In the genomic region with DNA sequence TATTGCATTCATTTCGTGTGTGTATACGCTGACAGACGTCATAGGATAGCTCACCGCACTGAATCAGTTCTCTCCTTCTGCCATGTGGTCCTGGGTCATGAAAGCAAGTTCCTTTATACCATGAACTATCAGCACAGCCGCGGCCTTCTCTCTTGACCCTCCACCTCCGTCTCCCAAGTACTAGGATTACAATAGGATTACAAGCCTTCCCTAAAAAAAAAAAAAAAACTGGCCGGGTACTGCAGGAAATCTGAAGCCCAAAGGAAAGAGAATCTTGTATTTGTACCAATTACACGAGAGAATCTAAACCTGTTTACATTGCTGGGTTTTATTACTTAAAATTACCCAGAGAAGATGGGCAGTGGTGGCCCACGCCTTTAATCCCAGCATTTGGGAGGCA, we compare ENCODE assay signal across 11 mouse cellular contexts. TPM values are rescaled to one million over a fixed set of nuclear protein-coding genes. Genes with fewer than 3 reads are reported as not detected.
DNase-seq lines count a peak whose midpoint lies in the region; ATAC-seq and TF ChIP-seq lines count a peak whose summit lies in the region.
"Had no signal": no experiment of that assay in that cellular context is flagged by ENCODE, and none has a peak within 500 bp of the region (broad histone marks: within the 10 kb centered on the region; RNA-seq: fewer than 3 reads in every experiment).

No protein-coding gene starts in this region.

- no peak for TF ChIP-seq POLR2A in kidney, adult 2 months (IDR thresholded peaks at IDR 0.05; ENCODE audit: low read depth, low read length)
- no peak for TF ChIP-seq POLR2A in limb, embryonic 14.5 days (IDR thresholded peaks at IDR 0.05; ENCODE audit: borderline replicate concordance, extremely low read depth, insufficient read depth, insufficient read length)
- TF ChIP-seq POLR2A in thymus, adult 2 months (IDR thresholded peaks at IDR 0.05; ENCODE audit: control insufficient read depth, extremely low read depth, insufficient read depth, low read length, poor library complexity): no peak

- H3K4me3 ChIP-seq in forebrain, embryonic 12.5 days (replicated peaks): no peak overlapping the region
- H3K4me3 ChIP-seq in forebrain, embryonic 16.5 days (replicated peaks; ENCODE audit: low read length): no peak overlapping the region
- no peak overlapping the region for H3K4me3 ChIP-seq in kidney, embryonic 14.5 days (ENCODE audit: low read length)
- no peak overlapping the region for H3K4me3 ChIP-seq in kidney, adult 2 months (ENCODE audit: insufficient read depth, low read depth, low read length)
- H3K4me3 ChIP-seq in limb, embryonic 14.5 days (replicated peaks; ENCODE audit: low read length): no peak overlapping the region
- H3K4me3 ChIP-seq in thymus, adult 2 months (ENCODE audit: control insufficient read depth, insufficient read depth, low read length): no peak overlapping the region

- H3K4me2 ChIP-seq in forebrain, embryonic 12.5 days: peak overlapping the region; percentile 60; the same call in 1 of the 2 replicates
- H3K4me2 ChIP-seq in forebrain, embryonic 16.5 days (ENCODE audit: low read length): no peak overlapping the region
- H3K4me2 ChIP-seq in kidney, embryonic 14.5 days (replicated peaks; ENCODE audit: low read depth, low read length): no peak overlapping the region
- H3K4me2 ChIP-seq in limb, embryonic 14.5 days (replicated peaks; ENCODE audit: low read depth, low read length, severe bottlenecking): no peak overlapping the region

- H3K27ac ChIP-seq in forebrain, embryonic 12.5 days: no peak overlapping the region
- no peak overlapping the region for H3K27ac ChIP-seq in forebrain, embryonic 16.5 days (ENCODE audit: low read length)
- peak overlapping the region; percentile 92 for H3K27ac ChIP-seq in kidney, embryonic 14.5 days (ENCODE audit: low read depth, low read length)
- H3K27ac ChIP-seq in kidney, adult 2 months (ENCODE audit: insufficient read depth, low read depth, low read length): no peak overlapping the region
- H3K27ac ChIP-seq in limb, embryonic 14.5 days (replicated peaks; ENCODE audit: low read depth, low read length): no peak overlapping the region
- H3K27ac ChIP-seq in thymus, adult 2 months (ENCODE audit: control insufficient read depth, insufficient read depth, low read length): no peak overlapping the region

- no peaks in the 10 kb centered on the region for H3K9me3 ChIP-seq in forebrain, embryonic 12.5 days
- no peaks in the 10 kb centered on the region for H3K9me3 ChIP-seq in forebrain, embryonic 16.5 days (ENCODE audit: control insufficient read depth, low read length)
- H3K9me3 ChIP-seq in kidney, embryonic 14.5 days (ENCODE audit: control insufficient read depth, low read length): no peaks in the 10 kb centered on the region
- no peaks in the 10 kb centered on the region for H3K9me3 ChIP-seq in limb, embryonic 14.5 days (ENCODE audit: control insufficient read depth, low read length)

- WGBS in forebrain, embryonic 12.5 days: 36% methylated on average over 10 of the region's 10 CpGs
- 47% methylated on average over 10 of the region's 10 CpGs for WGBS in forebrain, embryonic 16.5 days
- WGBS in kidney, embryonic 14.5 days: 33% methylated on average over 10 of the region's 10 CpGs
- 63% methylated on average over 10 of the region's 10 CpGs for WGBS in kidney, adult 2 months
- WGBS in limb, embryonic 14.5 days: 45% methylated on average over 10 of the region's 10 CpGs
- WGBS in thymus, adult 2 months: 90% methylated on average over 10 of the region's 10 CpGs

- no peak for ATAC-seq in forebrain, embryonic 12.5 days (ENCODE audit: low FRiP score)
- ATAC-seq in forebrain, embryonic 16.5 days: no peak
- ATAC-seq in kidney, embryonic 14.5 days (ENCODE audit: low FRiP score, low TSS enrichment): no peak
- no peak for ATAC-seq in limb, embryonic 14.5 days (ENCODE audit: low FRiP score, low read depth)
- no peak for ATAC-seq in activated CD4-positive, CD25-positive, alpha-beta regulatory T cell, adult 4 months

- no peak for TF ChIP-seq CTCF in kidney, adult 2 months (conservative IDR thresholded peaks at IDR 0.05; ENCODE audit: insufficient read depth, insufficient read length, low read depth, low read length)
- no peak for TF ChIP-seq CTCF in thymus, adult 2 months (IDR thresholded peaks at IDR 0.05; ENCODE audit: borderline replicate concordance, control insufficient read depth, extremely low read depth, insufficient read depth, low read length, poor library complexity)

- peaks cover 29% of the 10 kb centered on the region for H3K4me1 ChIP-seq in forebrain, embryonic 12.5 days
- peaks cover 18% of the 10 kb centered on the region for H3K4me1 ChIP-seq in forebrain, embryonic 16.5 days (replicated peaks; ENCODE audit: control insufficient read depth, insufficient read depth, low read length)
- peaks cover 17% of the 10 kb centered on the region for H3K4me1 ChIP-seq in kidney, embryonic 14.5 days (ENCODE audit: control insufficient read depth, insufficient read depth, low read length)
- H3K4me1 ChIP-seq in kidney, adult 2 months (ENCODE audit: control insufficient read depth, insufficient read depth, low read length): peaks cover 3% of the 10 kb centered on the region
- H3K4me1 ChIP-seq in limb, embryonic 14.5 days (ENCODE audit: control insufficient read depth, insufficient read depth, low read length): peaks cover 23% of the 10 kb centered on the region
- H3K4me1 ChIP-seq in thymus, adult 2 months (replicated peaks; ENCODE audit: control insufficient read depth, insufficient read depth, low read length): no peaks in the 10 kb centered on the region

- DNase-seq in kidney, adult 2 months: no peak
- DNase-seq in embryo, embryonic 10.5 days (ENCODE audit: low spot score): peak; percentile 47
- DNase-seq in limb, embryonic 14.5 days (ENCODE audit: low spot score): no peak
- no peak for DNase-seq in thymus, adult 2 months
- DNase-seq: adrenal gland, adult 8-10 months; kidney, adult 8-10 months; lung, postnatal 10 days had no signal

- H3K27me3 ChIP-seq in forebrain, embryonic 12.5 days: peaks cover 4% of the 10 kb centered on the region; the same call in 1 of the 2 replicates
- H3K27me3 ChIP-seq in forebrain, embryonic 16.5 days (replicated peaks; ENCODE audit: control insufficient read depth, insufficient read depth, low read length): no peaks in the 10 kb centered on the region
- no peaks in the 10 kb centered on the region for H3K27me3 ChIP-seq in kidney, embryonic 14.5 days (ENCODE audit: control insufficient read depth, insufficient read depth, low read length)
- no peaks in the 10 kb centered on the region for H3K27me3 ChIP-seq in kidney, adult 2 months (replicated peaks; ENCODE audit: control insufficient read depth, insufficient read depth, low read length)
- H3K27me3 ChIP-seq in limb, embryonic 14.5 days (ENCODE audit: control insufficient read depth, insufficient read depth, low read length): no peaks in the 10 kb centered on the region
- H3K27me3 ChIP-seq in thymus, adult 2 months (ENCODE audit: control insufficient read depth, insufficient read depth, low read length): no peaks in the 10 kb centered on the region

- no peaks in the 10 kb centered on the region; the same call in 1 of the 2 replicates for H3K36me3 ChIP-seq in forebrain, embryonic 12.5 days (replicated peaks)
- H3K36me3 ChIP-seq in forebrain, embryonic 16.5 days (ENCODE audit: control insufficient read depth, insufficient read depth): no peaks in the 10 kb centered on the region
- H3K36me3 ChIP-seq in kidney, embryonic 14.5 days (ENCODE audit: control insufficient read depth, insufficient read depth, low read length): peaks cover 4% of the 10 kb centered on the region; the same call in 1 of the 2 replicates
- no peaks in the 10 kb centered on the region for H3K36me3 ChIP-seq in kidney, adult 2 months (ENCODE audit: control insufficient read depth, insufficient read depth, low read length)
- peaks cover 6% of the 10 kb centered on the region for H3K36me3 ChIP-seq in limb, embryonic 14.5 days (ENCODE audit: control insufficient read depth, insufficient read depth, low read length)
- H3K36me3 ChIP-seq in thymus, adult 2 months (ENCODE audit: control insufficient read depth, insufficient read depth, low read length): no peaks in the 10 kb centered on the region

- no peak overlapping the region for H3K9ac ChIP-seq in forebrain, embryonic 12.5 days
- no peak overlapping the region for H3K9ac ChIP-seq in forebrain, embryonic 16.5 days (replicated peaks; ENCODE audit: low read depth, low read length)
- H3K9ac ChIP-seq in kidney, embryonic 14.5 days (ENCODE audit: low read depth, low read length): no peak overlapping the region
- peak overlapping the region; percentile 81; the same call in 1 of the 2 replicates for H3K9ac ChIP-seq in limb, embryonic 14.5 days (ENCODE audit: low read depth, low read length, severe bottlenecking)

RNA-seq across cellular contexts. Expression of gene Slf2, which starts 1.3 kb away (rescaled TPM):
- polyA plus RNA-seq in forebrain, embryonic 12.5 days (2016; fragmentation: Nextera tagmentation; extraction: Ambion mirVana): 48.7 and 53.3 TPM in 2 replicates
- 32.2 and 38.8 TPM in 2 replicates for polyA plus RNA-seq in forebrain, embryonic 16.5 days (2015; fragmentation: Nextera tagmentation; extraction: Ambion mirVana)
- 35.6 and 60.0 TPM in 2 replicates for polyA plus RNA-seq in kidney, embryonic 14.5 days (2014; fragmentation: Nextera tagmentation; extraction: Ambion mirVana)
- 10.5 and 31.1 TPM in 2 replicates for polyA plus RNA-seq in kidney, adult 2 months (2012; rRNA removed)
- polyA plus RNA-seq in limb, embryonic 14.5 days (2012; rRNA removed): 28.3 and 35.0 TPM in 2 replicates
- 39.1 and 41.6 TPM in 2 replicates for polyA plus RNA-seq in limb, embryonic 14.5 days (2014; fragmentation: Nextera tagmentation; extraction: Ambion mirVana)
- polyA plus RNA-seq in activated CD4-positive, CD25-positive, alpha-beta regulatory T cell, adult 4 months (2017; shearing (Covaris generic)): 10 to 100 TPM; 19.6 to 23.0 TPM
- 98.6 and 134 TPM in 2 replicates for polyA plus RNA-seq in thymus, adult 2 months (2012; rRNA removed)

RNA-seq across cellular contexts. Expression of gene Sema4g, which starts 59.2 kb away (rescaled TPM):
- 7.0 and 7.5 TPM in 2 replicates for polyA plus RNA-seq in forebrain, embryonic 12.5 days (2016; fragmentation: Nextera tagmentation; extraction: Ambion mirVana)
- polyA plus RNA-seq in forebrain, embryonic 16.5 days (2015; fragmentation: Nextera tagmentation; extraction: Ambion mirVana): 12.3 and 15.8 TPM in 2 replicates
- 7.0 and 7.2 TPM in 2 replicates for polyA plus RNA-seq in kidney, embryonic 14.5 days (2014; fragmentation: Nextera tagmentation; extraction: Ambion mirVana)
- 92.2 and 119 TPM in 2 replicates for polyA plus RNA-seq in kidney, adult 2 months (2012; rRNA removed)
- 61.3 and 79.8 TPM in 2 replicates for polyA plus RNA-seq in limb, embryonic 14.5 days (2012; rRNA removed)
- 5.4 and 7.3 TPM in 2 replicates for polyA plus RNA-seq in limb, embryonic 14.5 days (2014; fragmentation: Nextera tagmentation; extraction: Ambion mirVana)
- polyA plus RNA-seq in activated CD4-positive, CD25-positive, alpha-beta regulatory T cell, adult 4 months (2017; shearing (Covaris generic)): under 1 TPM in 1 of 2 experiments, not detected in 1; 0.24 TPM
- 13.7 TPM in 2 replicates for polyA plus RNA-seq in thymus, adult 2 months (2012; rRNA removed)
